Mouse (Mus musculus): Measurements from ENCODE around the gene Sorl1.

DNA sequence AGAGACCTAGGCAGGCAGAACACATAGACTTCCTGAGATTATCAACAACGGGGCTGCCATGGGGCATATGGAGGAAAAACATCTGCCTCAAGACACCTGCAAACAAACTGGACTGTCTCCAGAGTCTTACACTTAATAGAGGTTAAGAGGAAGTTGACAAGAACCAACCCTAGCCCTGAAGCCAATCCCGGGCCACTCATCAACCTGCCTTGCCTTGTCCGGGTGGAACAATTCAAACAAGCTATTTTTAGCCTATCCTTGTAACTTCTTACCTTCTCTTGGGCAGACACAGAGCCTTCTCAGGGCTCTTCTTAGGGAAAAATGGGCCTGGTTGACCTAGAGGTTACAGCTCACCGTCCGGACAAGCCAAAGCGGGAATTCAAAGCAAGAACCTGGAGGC lies 22.1 kb downstream of the Sorl1 start:
- no peak for TF ChIP-seq CHD2 (IDR thresholded peaks at IDR 0.05; ENCODE audit: low read depth, low read length)
- TF ChIP-seq HCFC1 (IDR thresholded peaks at IDR 0.05; ENCODE audit: borderline replicate concordance, insufficient read depth, low read length) = no peak
